Mouse (Mus musculus) heart, embryonic 14.5 days (tissue): ENCODE measurements around the gene Cfap54. TPM values are rescaled to one million over a fixed set of nuclear protein-coding genes. Genes with fewer than 3 reads are reported as not detected.

Experiments used
- ATAC-seq: fragments of 200-750 bp; cut with Nextera tagmentation; 2 replicates; pipeline ENCODE4 v1.8.0; 2017; ENCODE audit warnings: low read depth, moderate TSS enrichment; ENCODE audit not compliant: insufficient number of reproducible peaks, insufficient read depth, low FRiP score
- H3K27ac ChIP-seq, 2 experiments: fragments of 200-500 bp in 1 of 2; fragments of 300-500 bp in 1 of 2; sonication (generic) in 1 of 2; replicated peaks in 1 of 2; 2 replicates each; pipeline ENCODE4 v1.5.1; 2012 to 2014; ENCODE audit warnings: low read depth in 2 of 2, low read length in 2 of 2, control low read depth in 1 of 2, mild to moderate bottlenecking in 1 of 2, mixed read lengths in 1 of 2; ENCODE audit not compliant: control insufficient read depth in 1 of 2, insufficient read depth in 1 of 2
- H3K27me3 ChIP-seq: fragments of 300-500 bp; sonication (generic); 2 replicates; pipeline ENCODE4 v1.6.1; 2014; ENCODE audit warnings: mild to moderate bottlenecking, low read length, control low read depth; ENCODE audit not compliant: control insufficient read depth, insufficient read depth
- H3K36me3 ChIP-seq: fragments of 300-500 bp; sonication (generic); 2 replicates; pipeline ENCODE4 v1.6.1; 2014; ENCODE audit warnings: mild to moderate bottlenecking, control low read depth, low read length, mixed read lengths; ENCODE audit not compliant: control insufficient read depth, insufficient read depth
- H3K4me1 ChIP-seq, 2 experiments: fragments of 200-500 bp in 1 of 2; fragments of 300-500 bp in 1 of 2; sonication (generic) in 1 of 2; 2 replicates each; pipeline ENCODE4 v1.6.1; 2012 to 2014; ENCODE audit warnings: low read length in 2 of 2, control low read depth in 1 of 2, mixed read lengths in 1 of 2; ENCODE audit not compliant: control insufficient read depth in 2 of 2, insufficient read depth in 2 of 2
- H3K4me2 ChIP-seq: fragments of 300-500 bp; sonication (generic); 2 replicates; pipeline ENCODE4 v1.6.1; 2014; ENCODE audit warnings: mild to moderate bottlenecking, low read length
- H3K4me3 ChIP-seq, 2 experiments: fragments of 200-500 bp in 1 of 2; fragments of 300-500 bp in 1 of 2; sonication (generic) in 1 of 2; 2 replicates each; pipeline ENCODE4 v1.5.1; 2012 to 2014; ENCODE audit warnings: low read length in 2 of 2, mild to moderate bottlenecking in 2 of 2, control low read depth in 1 of 2, low read depth in 1 of 2, moderate library complexity in 1 of 2; ENCODE audit not compliant: control insufficient read depth in 1 of 2, insufficient read depth in 1 of 2
- H3K9ac ChIP-seq: fragments of 300-500 bp; sonication (generic); 2 replicates; pipeline ENCODE4 v1.6.1; 2014; ENCODE audit warnings: mild to moderate bottlenecking, low read length
- H3K9me3 ChIP-seq: fragments of 300-500 bp; sonication (generic); 2 replicates; pipeline ENCODE4 v1.6.1; 2016; ENCODE audit warnings: low read length, control low read depth; ENCODE audit not compliant: control insufficient read depth
- WGBS: fragments of 180-500 bp; shearing (Covaris S2); extraction: QIAGEN DNeasy Blood & Tissue Kit; methylation state at CpG from one replicate; pipeline ENCODE4 v1.1.7; 2014; 5-methylcytosine and 5-hydroxymethylcytosine counted together
- polyA plus RNA-seq: library from polyadenylated mRNA; unstranded; fragments of >200 nt; fragmentation: Nextera tagmentation; extraction: Ambion mirVana; gene quantifications from 2 replicates; pipeline ENCODE4 v1.2.1, GENCODE M21; 2014

The Cfap54 gene
- polyA plus RNA-seq, 1 experiment from 2014 or later = 0.11 TPM

DNA sequence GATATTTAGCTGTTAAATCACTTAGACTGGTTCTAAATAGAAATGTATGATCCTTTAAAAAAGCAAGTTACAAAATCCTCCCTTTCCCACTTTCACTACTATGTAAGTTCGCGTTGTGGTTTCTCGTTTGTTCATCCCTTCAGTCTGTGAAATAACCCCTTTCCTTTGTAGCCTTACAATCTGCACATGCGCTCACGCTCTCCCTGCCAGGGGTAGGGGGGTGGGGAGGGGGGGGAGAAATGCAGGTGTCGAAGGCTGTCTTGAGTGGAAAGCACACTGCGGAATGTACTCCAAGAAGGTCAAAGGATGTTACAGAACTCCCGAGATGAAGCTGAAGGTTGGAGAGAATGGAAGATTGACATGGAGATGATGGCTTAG is 2.5 kb upstream of the Cfap54 start:
- 69% methylated on average over 8 of the region's 8 CpGs for WGBS
- Histone ChIP-seq H3K4me2 (no peak overlapping the region), H3K9ac (no peak overlapping the region), H3K4me3 (no peak overlapping the region), H3K36me3 (no peaks in the 10 kb centered on the region), H3K27ac (no peak overlapping the region), H3K9me3 (no peaks in the 10 kb centered on the region), H3K4me1 (peaks cover 7 to 14% of the 10 kb centered on the region in 2 experiments), H3K27me3 (no peaks in the 10 kb centered on the region)
- no peak for ATAC-seq

DNA sequence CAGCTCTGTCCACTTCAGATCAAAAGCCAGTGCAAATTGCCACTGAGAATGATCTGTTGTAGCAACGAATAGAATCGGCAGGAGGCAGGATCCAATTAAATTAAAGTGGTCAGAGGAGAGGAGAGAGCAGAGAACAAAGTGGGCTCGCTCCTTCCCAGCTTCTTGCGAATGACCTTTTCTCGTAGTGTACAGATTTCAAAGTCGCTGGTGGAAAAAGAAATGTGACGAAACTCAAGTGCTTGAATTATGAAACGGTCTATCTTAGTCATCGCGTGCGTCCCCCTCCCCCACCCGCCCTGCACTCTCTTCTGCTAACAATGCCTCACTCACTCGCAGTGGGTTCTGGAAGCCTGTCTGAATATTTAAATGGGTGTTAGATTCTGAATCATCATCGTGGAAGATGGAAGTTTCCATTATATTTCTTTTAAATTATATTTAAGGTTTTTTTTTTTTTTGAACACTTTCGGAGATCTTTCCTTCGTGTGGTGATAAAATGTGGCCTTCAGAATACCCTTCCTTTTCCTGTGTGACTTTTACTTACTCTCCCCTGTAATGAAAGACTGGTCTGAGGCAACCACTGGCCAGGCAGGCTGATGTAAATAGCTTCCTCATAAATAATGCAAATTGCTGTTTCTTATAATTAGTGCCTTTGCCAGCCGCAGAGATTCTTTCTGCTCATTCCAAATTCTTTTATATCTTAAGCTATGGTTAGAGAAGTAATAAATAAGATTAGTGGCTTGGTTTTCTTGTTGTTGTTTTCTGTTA is 2.0 kb upstream of the Cfap54 start:
- no peak for ATAC-seq
- Histone ChIP-seq H3K27ac (no peak overlapping the region), H3K9ac (peak overlapping the region; percentile 8; the same call in 1 of the 2 replicates), H3K27me3 (no peaks in the 10 kb centered on the region), H3K4me3 (peak overlapping the region; percentile 21 to 22), H3K4me2 (peak overlapping the region; percentile 59), H3K36me3 (no peaks in the 10 kb centered on the region), H3K4me1 (peaks cover 7 to 14% of the 10 kb centered on the region in 2 experiments), H3K9me3 (no peaks in the 10 kb centered on the region)
- WGBS = 13% methylated on average over 17 of the region's 17 CpGs

DNA sequence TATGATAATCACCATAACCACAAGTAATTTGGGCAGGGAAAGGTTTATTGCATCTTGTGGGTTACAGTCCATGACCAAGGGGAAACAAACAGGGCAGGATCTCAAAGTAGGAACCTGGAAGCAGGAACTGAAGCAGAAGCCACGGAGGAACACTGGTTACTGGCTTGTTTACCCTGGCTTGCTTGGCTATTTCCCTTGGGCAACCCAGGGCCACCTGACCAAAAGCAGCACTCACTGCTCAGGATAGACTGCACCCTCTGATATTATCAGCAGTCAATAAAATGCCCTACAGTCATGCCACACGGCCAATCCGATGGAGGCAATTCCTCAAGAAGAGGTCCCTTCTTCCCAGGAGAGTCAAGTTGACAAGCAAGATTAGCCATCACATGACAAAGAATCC is 1.9 kb downstream of the Cfap54 start:
- no peak overlapping the region for H3K9ac ChIP-seq
- no peak overlapping the region for H3K4me2 ChIP-seq
- no peaks in the 10 kb centered on the region for H3K36me3 ChIP-seq
- H3K27ac ChIP-seq = no peak overlapping the region
- no peak overlapping the region for H3K4me3 ChIP-seq
- H3K9me3 ChIP-seq = no peaks in the 10 kb centered on the region
- peaks cover 5 to 8% of the 10 kb centered on the region in 2 experiments; a peak in 3 of 4 replicates for H3K4me1 ChIP-seq
- no peak for ATAC-seq
- WGBS = 78% methylated on average over 3 of the region's 3 CpGs
- H3K27me3 ChIP-seq = no peaks in the 10 kb centered on the region

DNA sequence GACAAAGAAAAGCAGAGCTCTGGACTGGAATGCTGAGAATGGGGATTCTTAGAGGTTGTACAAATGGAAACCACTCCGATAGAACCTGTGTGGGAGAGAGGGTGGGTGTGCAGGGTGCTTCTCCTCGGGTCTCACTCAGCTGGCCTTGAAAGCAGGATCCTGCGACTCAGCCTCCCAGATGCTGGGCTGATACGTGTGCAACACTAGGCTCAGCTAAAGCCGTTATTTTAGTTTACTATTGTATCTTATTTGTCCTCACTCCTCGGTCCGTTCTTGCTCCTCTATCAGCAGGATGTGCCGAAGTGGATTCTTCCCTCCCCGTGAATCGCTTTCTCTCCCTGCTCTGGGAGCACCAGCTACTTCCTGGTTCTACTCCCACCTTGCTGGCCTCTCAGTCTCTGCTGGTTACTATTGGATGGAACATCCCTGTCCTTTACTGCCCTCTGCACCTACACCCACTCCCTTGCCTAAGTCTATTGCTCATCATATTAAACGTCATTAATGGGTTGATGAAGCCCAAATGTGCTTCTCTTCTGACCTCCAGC is 3.4 kb downstream of the Cfap54 start:
- H3K36me3 ChIP-seq = no peaks in the 10 kb centered on the region
- no peak overlapping the region for H3K27ac ChIP-seq
- no peak overlapping the region for H3K4me3 ChIP-seq
- no peak for ATAC-seq
- WGBS = 60% methylated on average over 11 of the region's 11 CpGs
- no peaks in the 10 kb centered on the region for H3K9me3 ChIP-seq
- H3K4me2 ChIP-seq = no peak overlapping the region
- peaks cover 5% of the 10 kb centered on the region in 2 experiments; a peak in 3 of 4 replicates for H3K4me1 ChIP-seq
- no peaks in the 10 kb centered on the region for H3K27me3 ChIP-seq
- H3K9ac ChIP-seq = no peak overlapping the region

DNA sequence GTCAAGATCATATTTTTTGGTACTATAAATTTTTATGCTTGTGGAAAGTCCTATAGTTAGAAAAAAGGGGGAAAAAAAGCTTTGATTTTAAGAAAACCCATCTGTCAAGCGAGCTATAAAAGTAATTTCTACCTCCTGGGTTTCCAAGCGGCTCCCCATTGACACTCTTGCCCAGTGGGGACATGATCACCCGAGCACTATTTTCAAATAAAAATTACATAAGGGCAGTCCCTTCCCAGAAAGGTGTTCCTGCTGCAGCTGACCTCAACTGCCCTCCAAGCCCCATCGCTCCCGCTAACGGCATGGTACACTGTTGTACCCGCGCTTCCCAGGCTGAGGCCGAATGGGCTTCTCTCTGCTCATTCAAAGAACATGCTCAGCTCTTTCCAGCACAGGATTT is 5.0 kb downstream of the Cfap54 start:
- no peaks in the 10 kb centered on the region for H3K9me3 ChIP-seq
- no peaks in the 10 kb centered on the region for H3K36me3 ChIP-seq
- no peak for ATAC-seq
- no peak overlapping the region for H3K4me2 ChIP-seq
- H3K4me3 ChIP-seq = no peak overlapping the region
- H3K27me3 ChIP-seq = no peaks in the 10 kb centered on the region
- WGBS = 89% methylated on average over 9 of the region's 9 CpGs
- H3K9ac ChIP-seq = no peak overlapping the region
- no peak overlapping the region for H3K27ac ChIP-seq
- peaks cover 5% of the 10 kb centered on the region in 2 experiments; a peak in 3 of 4 replicates for H3K4me1 ChIP-seq

DNA sequence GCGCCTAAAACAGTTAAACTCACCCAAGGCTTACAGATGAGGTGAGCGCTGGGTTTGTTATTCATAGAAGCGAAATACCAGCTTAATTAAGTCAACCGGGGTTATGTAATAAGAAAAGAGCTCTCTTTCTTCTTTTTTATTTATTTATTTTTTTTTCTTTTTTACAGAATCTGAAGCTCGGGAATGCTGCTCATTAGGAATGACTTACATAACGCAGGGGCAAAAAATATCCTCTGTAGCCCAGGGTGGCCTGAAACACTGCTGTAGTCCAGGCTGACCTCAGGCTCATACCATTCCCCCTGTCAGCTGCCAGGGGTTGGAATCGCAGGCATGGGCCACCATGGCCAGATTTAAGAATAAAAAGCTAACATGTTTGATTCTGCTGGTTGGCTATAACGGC is 5.6 kb downstream of the Cfap54 start:
- no peak for ATAC-seq
- H3K27ac ChIP-seq = no peak overlapping the region
- no peak overlapping the region for H3K4me3 ChIP-seq
- no peak overlapping the region for H3K4me2 ChIP-seq
- no peaks in the 10 kb centered on the region for H3K36me3 ChIP-seq
- 81% methylated on average over 8 of the region's 8 CpGs for WGBS
- H3K9me3 ChIP-seq = no peaks in the 10 kb centered on the region
- H3K27me3 ChIP-seq = no peaks in the 10 kb centered on the region
- H3K4me1 ChIP-seq = peaks cover 0 to under 1% of the 10 kb centered on the region in 2 experiments; a peak in 2 of 4 replicates
- H3K9ac ChIP-seq = no peak overlapping the region

DNA sequence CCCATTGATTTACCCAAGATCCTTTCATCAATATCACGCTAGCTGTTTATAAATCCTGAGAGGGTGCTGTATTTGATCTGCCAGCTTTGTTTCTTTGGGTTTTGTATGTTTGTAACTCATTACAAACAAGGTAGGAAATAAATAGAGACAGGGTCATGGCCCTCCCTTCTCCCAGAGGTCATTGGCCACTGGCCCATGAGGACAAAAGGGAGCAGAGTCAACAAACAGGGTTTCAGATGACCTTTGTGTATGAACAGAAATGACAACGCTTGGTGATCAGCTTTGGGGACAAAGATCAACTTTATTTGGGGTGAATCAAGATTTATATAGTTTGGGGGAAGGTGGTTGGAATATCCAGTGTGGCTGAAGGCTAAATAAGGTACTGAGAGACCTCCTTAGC is 8.6 kb downstream of the Cfap54 start:
- no peak for ATAC-seq
- 85% methylated on average over 2 of the region's 2 CpGs for WGBS
- no peak overlapping the region for H3K4me2 ChIP-seq
- no peaks in the 10 kb centered on the region for H3K9me3 ChIP-seq
- no peak overlapping the region for H3K9ac ChIP-seq
- H3K4me1 ChIP-seq = peaks cover 3 to 9% of the 10 kb centered on the region in 2 experiments; a peak in 2 of 4 replicates
- H3K4me3 ChIP-seq = no peak overlapping the region
- no peaks in the 10 kb centered on the region for H3K36me3 ChIP-seq
- H3K27me3 ChIP-seq = no peaks in the 10 kb centered on the region
- no peak overlapping the region for H3K27ac ChIP-seq
